ENCODE assay signal across 21 mouse cellular contexts in genomic region chr12:11041821-11042220, GRCm38 (mm10).
"Had no signal": no experiment of that assay in that cellular context is flagged by ENCODE, and none has a peak within 500 bp of the region (broad histone marks: within the 10 kb centered on the region; RNA-seq: fewer than 3 reads in every experiment).

No protein-coding gene starts in this region.

- H3K9me3 ChIP-seq: lung, embryonic 15.5 days; midbrain, embryonic 13.5 days; midbrain, embryonic 15.5 days; neural tube, embryonic 13.5 days; neural tube, embryonic 15.5 days had no signal

- H3K27ac ChIP-seq: lung, embryonic 15.5 days; macrophage; midbrain, embryonic 13.5 days; midbrain, embryonic 15.5 days; neural tube, embryonic 13.5 days; neural tube, embryonic 15.5 days had no signal

- H3K4me3 ChIP-seq: lung, embryonic 15.5 days; megakaryocyte, embryonic 14.5 days; midbrain, embryonic 13.5 days; midbrain, embryonic 15.5 days; neural tube, embryonic 13.5 days; neural tube, embryonic 15.5 days had no signal

- DNase-seq: liver, postnatal 0 days; lung, adult 2 months; lung, postnatal 14 days; lung, postnatal 36 days; retina, postnatal 1 day; right cerebral cortex, adult 18-20 months; right cerebral cortex, postnatal 25 days; right cerebral cortex, postnatal 4 days; spleen, adult 18-20 months; thymus, adult 18-20 months; thymus, postnatal 14 days; thymus, postnatal 36 days had no signal

- H3K4me1 ChIP-seq: lung, embryonic 15.5 days; megakaryocyte, embryonic 14.5 days; midbrain, embryonic 13.5 days; midbrain, embryonic 15.5 days; neural tube, embryonic 13.5 days; neural tube, embryonic 15.5 days had no signal

- H3K9ac ChIP-seq: liver, postnatal 0 days; lung, embryonic 15.5 days; midbrain, embryonic 13.5 days; midbrain, embryonic 15.5 days; neural tube, embryonic 13.5 days; neural tube, embryonic 15.5 days had no signal

- H3K27me3 ChIP-seq: lung, embryonic 15.5 days; megakaryocyte, embryonic 14.5 days; midbrain, embryonic 13.5 days; midbrain, embryonic 15.5 days; neural tube, embryonic 13.5 days; neural tube, embryonic 15.5 days had no signal

- ATAC-seq: liver, postnatal 0 days; lung, postnatal 0 days; midbrain, embryonic 13.5 days; midbrain, embryonic 15.5 days had no signal

- H3K4me2 ChIP-seq: lung, embryonic 15.5 days; midbrain, embryonic 11.5 days; midbrain, embryonic 13.5 days; midbrain, embryonic 15.5 days; neural tube, embryonic 13.5 days; neural tube, embryonic 15.5 days had no signal

- H3K36me3 ChIP-seq: lung, embryonic 15.5 days; midbrain, embryonic 13.5 days; midbrain, embryonic 15.5 days; neural tube, embryonic 13.5 days; neural tube, embryonic 15.5 days had no signal
